Mouse (Mus musculus) urinary bladder, postnatal 4 days (tissue): ENCODE measurements around the gene Slc39a8.

Experiments used
- DNase-seq, 2 experiments: peaks; one replicate each; pipeline ENCODE4 v3.0.0; 2021 to 2022; ENCODE audit warnings: low spot score in 2 of 2

The Slc39a8 gene

GRCm38 (mm10) chr3:135915941-135916340 is 90.9 kb downstream of the Slc39a8 start:
- DNase-seq: no peak

GRCm38 (mm10) chr3:135918566-135919180 is 93.6 kb downstream of the Slc39a8 start:
- DNase-seq: no peak

- DNase-seq: no peak
Measured at GRCm38 (mm10) chr3:135919305-135919704, 94.2 kb downstream of the Slc39a8 start.

GRCm38 (mm10) chr3:135926729-135927128 is 101.7 kb downstream of the Slc39a8 start:
- DNase-seq: no peak

GRCm38 (mm10) chr3:135928184-135928583 is 103.1 kb downstream of the Slc39a8 start:
- no peak for DNase-seq

- DNase-seq: no peak
Measured at GRCm38 (mm10) chr3:135937455-135937854, 112.4 kb downstream of the Slc39a8 start.
